Mouse (Mus musculus) liver, postnatal 0 days (tissue): ENCODE data around the gene Ttc33. TPM values are rescaled to one million over a fixed set of nuclear protein-coding genes. Genes with fewer than 3 reads are reported as not detected.

Experiments
- ATAC-seq: fragments of 200-750 bp; cut with Nextera tagmentation; 2 replicates; pipeline ENCODE4 v1.8.0; 2017; ENCODE audit warnings: mild to moderate bottlenecking, moderate library complexity
- DNase-seq: peaks from one replicate; pipeline ENCODE4 v3.0.0-alpha.2; 2016
- H3K27ac ChIP-seq: fragments of 300-500 bp; sonication (generic); 2 replicates; pipeline ENCODE4 v1.5.1; 2014; ENCODE audit warnings: antibody characterized with exemption, moderate library complexity, mild to moderate bottlenecking, low read depth
- H3K27me3 ChIP-seq: fragments of 300-500 bp; sonication (generic); 2 replicates; pipeline ENCODE4 v1.6.1; 2014; ENCODE audit warnings: low read length, control low read depth, mixed read lengths; ENCODE audit not compliant: insufficient read depth
- H3K36me3 ChIP-seq: fragments of 300-500 bp; sonication (generic); replicated peaks from 2 replicates; pipeline ENCODE4 v1.6.1; 2014; ENCODE audit warnings: mild to moderate bottlenecking, control low read depth, low read length, moderate library complexity, mixed read lengths; ENCODE audit not compliant: insufficient read depth
- H3K4me1 ChIP-seq: fragments of 300-500 bp; sonication (generic); 2 replicates; pipeline ENCODE4 v1.6.1; 2014; ENCODE audit warnings: antibody characterized with exemption, mild to moderate bottlenecking, control low read depth; ENCODE audit not compliant: insufficient read depth
- H3K4me2 ChIP-seq: fragments of 300-500 bp; sonication (generic); 2 replicates; pipeline ENCODE4 v1.6.1; 2014; ENCODE audit warnings: low read depth, mild to moderate bottlenecking, low read length, moderate library complexity, mixed read lengths
- H3K4me3 ChIP-seq: fragments of 300-500 bp; sonication (generic); 2 replicates; pipeline ENCODE4 v1.5.1; 2014; ENCODE audit warnings: low read depth, low read length
- H3K9ac ChIP-seq: fragments of 300-500 bp; sonication (generic); replicated peaks from 2 replicates; pipeline ENCODE4 v1.6.1; 2014; ENCODE audit warnings: mild to moderate bottlenecking, moderate library complexity
- H3K9me3 ChIP-seq: fragments of 300-500 bp; sonication (generic); 2 replicates; pipeline ENCODE4 v1.6.1; 2016; ENCODE audit warnings: mild to moderate bottlenecking, control low read depth, low read length, mixed read lengths
- CTCF ChIP-seq: sonication (generic); IDR thresholded peaks from 2 replicates; pipeline ENCODE4 v1.5.1; 2016; ENCODE audit warnings: antibody characterized with exemption, low read depth
- EP300 ChIP-seq: IDR thresholded peaks from 2 replicates; pipeline ENCODE4 v1.6.1; 2016; ENCODE audit warnings: antibody characterized with exemption, low read depth, mild to moderate bottlenecking
- WGBS: fragments of 180-500 bp; shearing (Covaris S2); extraction: QIAGEN DNeasy Blood & Tissue Kit; methylation state at CpG from one replicate; pipeline ENCODE4 v1.1.7; 2014; ENCODE audit not compliant: insufficient replicate concordance; 5-methylcytosine and 5-hydroxymethylcytosine counted together
- polyA plus RNA-seq: library from polyadenylated mRNA; unstranded; fragments of >200 nt; fragmentation: Nextera tagmentation; extraction: Ambion mirVana; gene quantifications from 2 replicates; pipeline ENCODE4 v1.2.1, GENCODE M21; 2015

Gene Ttc33
- polyA plus RNA-seq, 1 experiment from 2014 or later, result 16.3 TPM

DNA sequence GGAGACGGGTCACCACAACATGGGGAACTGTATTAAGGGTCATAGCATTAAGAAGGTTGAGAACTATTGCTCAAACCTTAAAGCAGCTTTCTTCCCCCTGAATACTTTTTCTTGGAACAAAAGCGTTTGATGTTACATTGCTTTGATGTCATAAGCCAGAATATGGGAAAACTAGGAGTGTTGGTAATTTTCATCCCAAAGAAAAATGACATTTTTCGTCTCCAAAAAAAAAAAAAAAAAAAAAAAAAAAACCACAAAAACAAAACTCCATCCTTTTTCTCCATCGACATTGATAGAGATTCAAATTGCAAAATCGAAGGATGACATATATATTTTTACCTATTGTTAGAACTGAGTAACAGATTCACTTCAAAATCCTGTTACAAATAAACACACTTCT lies 42.6 kb upstream of the Ttc33 start:
- 58% methylated on average over 5 of the region's 5 CpGs for WGBS
- no peaks in the 10 kb centered on the region for H3K27me3 ChIP-seq
- no peaks in the 10 kb centered on the region for H3K9me3 ChIP-seq
- no peak overlapping the region for H3K9ac ChIP-seq
- H3K27ac ChIP-seq, result peak overlapping the region; percentile 81; the same call in 1 of the 2 replicates
- no peak for TF ChIP-seq CTCF
- TF ChIP-seq EP300, result no peak
- no peak for DNase-seq
- no peak for ATAC-seq
- H3K4me1 ChIP-seq, result peaks cover 39% of the 10 kb centered on the region
- H3K36me3 ChIP-seq, result no peaks in the 10 kb centered on the region
- no peak overlapping the region for H3K4me2 ChIP-seq
- H3K4me3 ChIP-seq, result no peak overlapping the region; the same call in 1 of the 2 replicates

DNA sequence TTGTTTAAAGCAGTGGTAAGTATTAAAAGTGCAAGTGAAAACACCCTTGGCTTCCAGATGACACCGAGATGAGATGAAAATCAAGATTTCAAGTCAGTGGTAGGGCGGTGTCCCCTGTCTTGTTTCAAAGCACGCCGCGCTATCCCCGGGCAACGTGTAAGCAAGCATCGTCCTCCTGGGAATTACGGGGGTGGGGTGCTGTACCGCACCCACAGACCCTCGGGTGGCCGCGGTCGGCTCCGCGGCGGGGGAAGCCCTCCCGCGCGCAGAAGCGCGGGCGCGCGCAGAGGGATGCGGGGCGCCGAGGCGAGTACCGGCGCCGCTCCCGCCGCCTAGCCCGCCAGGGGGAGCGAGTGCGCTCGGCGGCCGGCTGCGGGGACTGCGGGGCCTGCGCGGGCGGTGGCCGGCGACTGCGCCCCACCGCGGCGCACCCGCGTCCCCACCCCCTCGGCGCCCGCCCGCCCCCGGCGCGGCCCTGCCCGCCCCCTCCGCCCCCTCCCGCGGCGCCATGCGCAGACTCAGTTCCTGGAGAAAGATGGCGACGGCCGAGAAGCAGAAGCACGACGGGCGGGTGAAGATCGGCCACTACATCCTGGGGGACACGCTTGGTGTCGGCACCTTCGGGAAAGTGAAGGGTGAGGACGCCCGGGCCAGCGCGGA lies 41.8 kb upstream of the Ttc33 start, which contains the start of gene Prkaa1:
Gene Prkaa1 (plus strand): TSS at position 501 of the 660 bp plus-strand sequence.
- no peaks in the 10 kb centered on the region for H3K27me3 ChIP-seq
- peaks cover 32% of the 10 kb centered on the region for H3K4me1 ChIP-seq
- H3K9me3 ChIP-seq, result no peaks in the 10 kb centered on the region
- H3K9ac ChIP-seq, result peak within 1 kb of the TSS; percentile 93
- WGBS, result 3% methylated on average over 50 of the region's 80 CpGs
- H3K4me3 ChIP-seq, result peak within 1 kb of the TSS; percentile 76
- ATAC-seq (peak; percentile 84), DNase-seq (peak; percentile 87)
- H3K4me2 ChIP-seq, result peak within 1 kb of the TSS; percentile 83
- peak within 1 kb of the TSS; percentile 81 for H3K27ac ChIP-seq
- no peaks in the 10 kb centered on the region for H3K36me3 ChIP-seq
- no peak for TF ChIP-seq EP300
- TF ChIP-seq CTCF, result peak; percentile 52

DNA sequence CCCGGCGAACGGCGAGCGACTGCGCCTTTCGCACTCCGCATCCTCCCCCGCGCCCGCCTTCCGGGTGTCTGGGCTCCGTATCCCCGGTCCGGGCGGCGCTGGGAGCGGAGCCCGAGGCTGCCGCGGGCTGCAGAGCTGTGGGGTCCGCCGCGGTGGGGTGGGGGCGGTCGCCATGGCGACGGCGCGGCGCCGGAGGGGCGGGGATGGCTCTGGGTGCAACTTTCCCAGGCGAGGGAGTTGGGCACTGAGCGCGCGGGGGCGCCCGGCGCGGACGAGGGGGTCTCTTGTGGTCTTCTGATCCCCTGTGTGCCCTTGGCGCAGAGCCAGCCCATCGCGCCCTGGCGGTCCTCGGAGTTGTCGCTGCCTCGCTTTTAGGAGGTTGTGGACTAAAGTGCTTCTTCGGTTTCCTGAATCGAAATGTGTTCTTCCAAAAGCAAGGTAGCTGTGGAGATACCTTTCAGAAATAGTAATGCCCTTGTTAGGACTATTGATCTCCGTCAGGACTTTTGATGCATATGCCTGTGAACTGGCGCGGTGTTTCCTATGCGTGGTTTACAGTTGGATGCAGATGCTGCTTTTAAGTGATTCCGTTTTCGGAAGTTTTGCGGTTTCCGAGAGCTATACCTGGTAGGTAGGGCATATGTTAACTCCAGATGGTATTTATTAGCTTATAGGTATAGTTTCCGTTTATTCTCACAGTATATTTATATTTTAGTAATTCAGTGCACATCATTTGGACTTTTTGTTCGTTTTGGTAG lies 41.1 kb upstream of the Ttc33 start:
- Histone ChIP-seq H3K4me1 (peaks cover 31% of the 10 kb centered on the region), H3K4me3 (peak overlapping the region; percentile 76), H3K4me2 (peak overlapping the region; percentile 83), H3K27me3 (no peaks in the 10 kb centered on the region), H3K27ac (peak overlapping the region; percentile 81), H3K9me3 (no peaks in the 10 kb centered on the region), H3K36me3 (no peaks in the 10 kb centered on the region), H3K9ac (peak overlapping the region; percentile 93)
- ATAC-seq, result peak; percentile 41
- TF ChIP-seq CTCF (peak; percentile 43; the same call in 1 of the 2 replicates), EP300 (no peak)
- WGBS, result 4% methylated on average over 57 of the region's 61 CpGs
- DNase-seq, result peak; percentile 78

DNA sequence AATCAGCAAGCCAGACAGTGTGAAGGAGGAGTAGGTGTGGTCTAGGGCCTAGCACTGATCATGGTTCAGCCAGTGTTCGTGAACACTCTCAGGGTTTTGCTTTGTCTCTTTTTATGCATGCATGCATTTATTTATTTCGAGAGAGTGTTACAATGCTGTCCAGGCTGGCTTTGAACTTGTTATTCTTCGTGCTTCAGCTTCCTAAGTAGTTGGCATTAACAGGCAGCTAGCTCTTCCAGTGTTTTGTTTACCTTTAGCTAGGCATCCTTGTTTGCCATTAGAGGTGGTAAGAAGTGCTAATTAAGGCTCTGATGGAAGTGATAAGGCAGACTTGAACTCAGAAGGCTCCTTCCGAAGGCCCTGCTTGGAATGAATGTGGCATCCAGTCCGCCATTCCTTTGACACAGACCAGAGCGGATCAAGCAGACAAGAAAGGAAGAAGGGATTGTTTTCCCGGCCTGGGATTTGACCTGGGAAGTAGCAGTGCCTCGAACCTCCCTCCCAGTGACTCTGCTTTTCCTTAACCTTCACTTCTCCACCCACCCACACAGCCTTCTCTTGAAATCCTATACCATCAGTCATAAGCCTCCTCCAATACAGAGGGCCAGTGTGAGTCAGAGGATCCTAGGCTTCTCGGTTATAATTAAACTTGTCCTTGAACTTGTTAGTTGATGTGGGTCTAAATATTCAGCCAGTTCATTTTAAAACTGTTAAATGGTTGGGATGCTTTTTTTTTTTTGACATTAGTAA lies 40.0 kb upstream of the Ttc33 start:
- H3K27ac ChIP-seq, result peak overlapping the region; percentile 13; the same call in 1 of the 2 replicates
- peak overlapping the region; percentile 50; the same call in 1 of the 2 replicates for H3K9ac ChIP-seq
- H3K4me1 ChIP-seq, result peaks cover 29% of the 10 kb centered on the region
- H3K9me3 ChIP-seq, result no peaks in the 10 kb centered on the region
- peak overlapping the region; percentile 83 for H3K4me2 ChIP-seq
- 56% methylated on average over 9 of the region's 9 CpGs for WGBS
- H3K27me3 ChIP-seq, result no peaks in the 10 kb centered on the region
- no peaks in the 10 kb centered on the region for H3K36me3 ChIP-seq
- TF ChIP-seq EP300 (no peak), CTCF (no peak)
- DNase-seq (no peak), ATAC-seq (no peak)
- peak overlapping the region; percentile 76 for H3K4me3 ChIP-seq

DNA sequence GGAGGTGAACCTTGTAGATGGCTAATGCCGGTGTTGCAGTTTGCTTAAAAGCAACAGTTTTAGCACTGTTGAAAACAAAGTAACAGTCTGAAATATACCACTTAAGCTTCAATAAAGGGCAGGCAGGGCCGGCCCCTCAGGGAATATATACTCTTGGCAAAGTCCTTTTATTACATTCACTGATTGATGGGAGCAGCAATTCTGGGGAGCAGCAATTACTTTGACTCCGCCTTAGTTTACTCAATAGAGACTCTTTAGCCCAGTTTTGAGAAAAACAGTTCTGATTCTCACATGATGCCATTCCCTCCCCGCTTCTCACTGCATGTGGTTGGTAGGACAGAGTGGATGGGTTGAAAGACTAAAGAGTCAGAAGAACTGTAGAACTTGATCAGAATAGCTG lies 36.1 kb upstream of the Ttc33 start:
- DNase-seq (no peak), ATAC-seq (peak; percentile 44; the same call in 1 of the 2 replicates)
- WGBS, result 79% methylated on average over 4 of the region's 4 CpGs
- no peaks in the 10 kb centered on the region for H3K9me3 ChIP-seq
- no peak overlapping the region for H3K4me3 ChIP-seq
- H3K27ac ChIP-seq, result no peak overlapping the region
- H3K9ac ChIP-seq, result no peak overlapping the region
- no peaks in the 10 kb centered on the region for H3K36me3 ChIP-seq
- H3K4me1 ChIP-seq, result peaks cover 19% of the 10 kb centered on the region
- no peak overlapping the region for H3K4me2 ChIP-seq
- H3K27me3 ChIP-seq, result no peaks in the 10 kb centered on the region
- no peak for TF ChIP-seq EP300
- TF ChIP-seq CTCF, result no peak

DNA sequence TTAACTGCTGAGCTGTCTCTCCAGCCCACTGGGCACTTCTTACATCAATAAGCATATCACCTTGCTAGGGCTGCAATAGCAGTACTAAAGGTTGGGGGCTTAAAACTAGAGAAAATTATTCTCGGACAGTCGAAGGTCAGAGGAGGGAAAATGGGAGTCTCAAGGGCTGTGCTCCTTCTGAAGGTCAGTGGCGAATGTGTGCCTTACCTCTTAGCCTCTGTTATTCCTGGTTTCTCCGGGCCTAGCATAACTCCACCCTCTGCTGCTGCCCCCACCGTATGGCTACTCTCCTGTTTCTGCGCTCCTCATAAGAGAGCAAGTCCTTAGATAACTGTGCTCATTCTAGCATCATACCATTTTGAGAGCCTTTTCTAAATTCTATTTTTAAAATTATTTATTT lies 33.2 kb upstream of the Ttc33 start:
- H3K9ac ChIP-seq, result no peak overlapping the region
- no peak for ATAC-seq
- no peak overlapping the region for H3K27ac ChIP-seq
- TF ChIP-seq EP300 (no peak), CTCF (no peak)
- H3K4me2 ChIP-seq, result no peak overlapping the region
- no peaks in the 10 kb centered on the region for H3K9me3 ChIP-seq
- no peaks in the 10 kb centered on the region for H3K27me3 ChIP-seq
- H3K36me3 ChIP-seq, result no peaks in the 10 kb centered on the region
- 92% methylated on average over 6 of the region's 6 CpGs for WGBS
- peaks cover 19% of the 10 kb centered on the region for H3K4me1 ChIP-seq
- no peak overlapping the region for H3K4me3 ChIP-seq
- no peak for DNase-seq
